Mouse (Mus musculus): ENCODE results near the gene Clcn1. TPM values are rescaled to one million over a fixed set of nuclear protein-coding genes. Genes with fewer than 3 reads are reported as not detected.

The Clcn1 gene
- polyA plus RNA-seq, 1 experiment from 2014 or later: 0.29 TPM

GRCm38 (mm10) chr6:42295549-42296094 lies 9.1 kb downstream of the Clcn1 start:
- DNase-seq (ENCODE audit: low spot score) (peak; percentile 38), ATAC-seq (replicated peaks; ENCODE audit: low FRiP score, low read depth) (no peak)
- H3K4me3 ChIP-seq (replicated peaks; ENCODE audit: low read depth, low read length): no peak overlapping the region
- TF ChIP-seq CTCF (IDR thresholded peaks at IDR 0.05; ENCODE audit: low read depth): no peak
- WGBS: 50% methylated on average over 3 of the region's 3 CpGs
- H3K9ac ChIP-seq (ENCODE audit: low read depth, low read length): no peak overlapping the region
- H3K36me3 ChIP-seq (ENCODE audit: insufficient read depth, low read length): no peaks in the 10 kb centered on the region
- no peak overlapping the region for H3K27ac ChIP-seq
- no peaks in the 10 kb centered on the region for H3K4me1 ChIP-seq (replicated peaks; ENCODE audit: insufficient read depth, low read length)
- no peaks in the 10 kb centered on the region for H3K27me3 ChIP-seq (ENCODE audit: insufficient read depth, low read length)
- no peaks in the 10 kb centered on the region for H3K9me3 ChIP-seq (replicated peaks; ENCODE audit: low read length)
- no peak overlapping the region for H3K4me2 ChIP-seq (ENCODE audit: low read length)

GRCm38 (mm10) chr6:42299362-42299761 lies 12.9 kb downstream of the Clcn1 start:
- H3K36me3 ChIP-seq (ENCODE audit: insufficient read depth, low read length): no peaks in the 10 kb centered on the region
- ATAC-seq (replicated peaks; ENCODE audit: low FRiP score, low read depth): no peak
- H3K9me3 ChIP-seq (replicated peaks; ENCODE audit: low read length): no peaks in the 10 kb centered on the region
- H3K27me3 ChIP-seq (ENCODE audit: insufficient read depth, low read length): no peaks in the 10 kb centered on the region
- no peak overlapping the region for H3K27ac ChIP-seq
- no peaks in the 10 kb centered on the region for H3K4me1 ChIP-seq (replicated peaks; ENCODE audit: insufficient read depth, low read length)
- 83% methylated on average over 5 of the region's 5 CpGs for WGBS
- no peak overlapping the region for H3K9ac ChIP-seq (ENCODE audit: low read depth, low read length)
- TF ChIP-seq CTCF (IDR thresholded peaks at IDR 0.05; ENCODE audit: low read depth): no peak
- H3K4me3 ChIP-seq (replicated peaks; ENCODE audit: low read depth, low read length): no peak overlapping the region
- no peak for DNase-seq (ENCODE audit: low spot score)
- no peak overlapping the region for H3K4me2 ChIP-seq (ENCODE audit: low read length)

GRCm38 (mm10) chr6:42309816-42310378 lies 23.4 kb downstream of the Clcn1 start:
- H3K9ac ChIP-seq (ENCODE audit: low read depth, low read length): no peak overlapping the region
- DNase-seq (ENCODE audit: low spot score) (no peak), ATAC-seq (replicated peaks; ENCODE audit: low FRiP score, low read depth) (no peak)
- H3K27me3 ChIP-seq (ENCODE audit: insufficient read depth, low read length): no peaks in the 10 kb centered on the region
- peak; percentile 52 for TF ChIP-seq CTCF (IDR thresholded peaks at IDR 0.05; ENCODE audit: low read depth)
- no peaks in the 10 kb centered on the region for H3K4me1 ChIP-seq (replicated peaks; ENCODE audit: insufficient read depth, low read length)
- 46% methylated on average over 8 of the region's 8 CpGs for WGBS
- H3K36me3 ChIP-seq (ENCODE audit: insufficient read depth, low read length): no peaks in the 10 kb centered on the region
- H3K27ac ChIP-seq: no peak overlapping the region
- no peak overlapping the region for H3K4me2 ChIP-seq (ENCODE audit: low read length)
- H3K4me3 ChIP-seq (replicated peaks; ENCODE audit: low read depth, low read length): no peak overlapping the region
- H3K9me3 ChIP-seq (replicated peaks; ENCODE audit: low read length): no peaks in the 10 kb centered on the region

- TF ChIP-seq CTCF (IDR thresholded peaks at IDR 0.05; ENCODE audit: low read depth): no peak
- ATAC-seq (replicated peaks; ENCODE audit: low FRiP score, low read depth): no peak
Measured at GRCm38 (mm10) chr6:42310427-42311053, 24.1 kb downstream of the Clcn1 start.

GRCm38 (mm10) chr6:42318293-42318692 lies 31.8 kb downstream of the Clcn1 start:
- Histone ChIP-seq H3K4me2 (ENCODE audit: low read length) (no peak overlapping the region), H3K4me3 (replicated peaks; ENCODE audit: low read depth, low read length) (no peak overlapping the region), H3K27me3 (ENCODE audit: insufficient read depth, low read length) (0 out of 2 replicates have a peak, but pooled peaks cover 2% of the 10 kb centered on the region), H3K36me3 (ENCODE audit: insufficient read depth, low read length) (no peaks in the 10 kb centered on the region), H3K4me1 (replicated peaks; ENCODE audit: insufficient read depth, low read length) (no peaks in the 10 kb centered on the region), H3K27ac (no peak overlapping the region), H3K9ac (ENCODE audit: low read depth, low read length) (no peak overlapping the region), H3K9me3 (replicated peaks; ENCODE audit: low read length) (no peaks in the 10 kb centered on the region)
- ATAC-seq (replicated peaks; ENCODE audit: low FRiP score, low read depth) (no peak), DNase-seq (ENCODE audit: low spot score) (no peak)
- no peak for TF ChIP-seq CTCF (IDR thresholded peaks at IDR 0.05; ENCODE audit: low read depth)
- WGBS: 58% methylated on average over 4 of the region's 4 CpGs

More at GRCm38 (mm10) chr6:42310427-42311053, 24.1 kb downstream of the Clcn1 start:
- no peak overlapping the region for H3K27ac ChIP-seq
- H3K27me3 ChIP-seq (ENCODE audit: insufficient read depth, low read length): no peaks in the 10 kb centered on the region
- H3K4me3 ChIP-seq (replicated peaks; ENCODE audit: low read depth, low read length): no peak overlapping the region
- H3K4me2 ChIP-seq (ENCODE audit: low read length): no peak overlapping the region
- 82% methylated on average over 2 of the region's 2 CpGs for WGBS
- H3K36me3 ChIP-seq (ENCODE audit: insufficient read depth, low read length): no peaks in the 10 kb centered on the region
- no peak overlapping the region for H3K9ac ChIP-seq (ENCODE audit: low read depth, low read length)
- no peaks in the 10 kb centered on the region for H3K9me3 ChIP-seq (replicated peaks; ENCODE audit: low read length)
- no peak for DNase-seq (ENCODE audit: low spot score)
- no peaks in the 10 kb centered on the region for H3K4me1 ChIP-seq (replicated peaks; ENCODE audit: insufficient read depth, low read length)

- TF ChIP-seq CTCF (IDR thresholded peaks at IDR 0.05; ENCODE audit: low read depth): no peak
- ATAC-seq (replicated peaks; ENCODE audit: low FRiP score, low read depth): 0 out of 2 replicates have a peak, but pooled peaks have one; percentile 15
- Histone ChIP-seq H3K27ac (no peak overlapping the region), H3K4me2 (ENCODE audit: low read length) (peak overlapping the region; percentile 89), H3K36me3 (ENCODE audit: insufficient read depth, low read length) (no peaks in the 10 kb centered on the region), H3K9ac (ENCODE audit: low read depth, low read length) (no peak overlapping the region), H3K4me3 (replicated peaks; ENCODE audit: low read depth, low read length) (peak overlapping the region; percentile 42), H3K27me3 (ENCODE audit: insufficient read depth, low read length) (peaks cover 15% of the 10 kb centered on the region; the same call in 1 of the 2 replicates), H3K9me3 (replicated peaks; ENCODE audit: low read length) (no peaks in the 10 kb centered on the region), H3K4me1 (replicated peaks; ENCODE audit: insufficient read depth, low read length) (peaks cover 6% of the 10 kb centered on the region; the same call in 1 of the 2 replicates)
- no peak for DNase-seq (ENCODE audit: low spot score)
- WGBS: 2% methylated on average over 28 of the region's 28 CpGs
Measured at GRCm38 (mm10) chr6:42323371-42324066, 37.0 kb downstream of the Clcn1 start.

All from kidney, postnatal 0 days (tissue).